Mouse (Mus musculus) c-Kit-positive CD71-positive TER-119-negative erythroid progenitor cells, embryonic 14.5 days (primary cell): ENCODE results near the gene Trub1.

Experiments
- DNase-seq: peaks from one replicate; pipeline ENCODE4 v3.0.0-alpha.2; 2013; ENCODE audit warnings: low read depth

Trub1 gene

DNA sequence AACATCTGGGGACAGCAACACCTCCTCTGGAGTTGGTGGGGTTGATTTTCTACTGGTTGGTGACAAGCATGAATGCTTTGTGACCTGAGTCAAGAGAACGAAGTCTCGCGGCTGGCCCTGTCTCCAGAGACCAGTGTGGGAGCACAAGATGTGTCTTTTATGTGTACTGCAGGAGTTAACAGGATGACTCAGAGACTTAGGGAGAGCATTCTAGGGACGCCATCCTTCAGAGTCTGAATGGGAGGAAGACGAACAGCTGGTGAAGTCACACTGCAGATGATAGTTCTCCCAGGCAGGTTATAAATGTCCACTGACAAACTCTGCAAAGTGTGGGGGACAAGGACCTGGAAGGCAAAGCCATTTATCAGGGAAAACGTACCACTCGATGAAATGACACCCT lies 11.2 kb upstream of the Trub1 start:
- no peak for DNase-seq

- no peak for DNase-seq
Observed at GRCm38 (mm10) chr19:57442936-57443657, 9.6 kb upstream of the Trub1 start.

DNA sequence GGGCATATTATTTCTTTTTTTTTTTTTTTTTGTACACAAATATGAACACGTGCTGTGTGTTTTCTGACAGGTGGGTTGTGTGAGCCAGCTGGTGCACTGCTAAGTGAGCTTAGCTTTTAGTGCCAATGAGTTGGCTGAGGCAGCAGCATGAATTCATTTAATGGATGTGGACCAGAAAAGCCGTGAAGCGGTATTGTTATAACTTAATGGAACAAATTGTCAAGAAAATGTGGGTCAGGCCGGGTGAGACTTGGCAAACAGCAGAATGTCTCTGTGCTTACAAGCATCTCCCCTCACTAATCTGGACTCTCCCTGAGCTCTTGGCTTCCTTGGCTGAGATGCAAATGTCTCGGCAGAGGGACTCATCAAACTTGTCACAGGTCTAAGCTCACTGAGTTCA lies 7.7 kb upstream of the Trub1 start:
- DNase-seq = no peak

GRCm38 (mm10) chr19:57450849-57451248 lies 1.9 kb upstream of the Trub1 start:
- no peak for DNase-seq

GRCm38 (mm10) chr19:57451762-57452161 lies 950 bp upstream of the Trub1 start:
- DNase-seq = no peak

DNA sequence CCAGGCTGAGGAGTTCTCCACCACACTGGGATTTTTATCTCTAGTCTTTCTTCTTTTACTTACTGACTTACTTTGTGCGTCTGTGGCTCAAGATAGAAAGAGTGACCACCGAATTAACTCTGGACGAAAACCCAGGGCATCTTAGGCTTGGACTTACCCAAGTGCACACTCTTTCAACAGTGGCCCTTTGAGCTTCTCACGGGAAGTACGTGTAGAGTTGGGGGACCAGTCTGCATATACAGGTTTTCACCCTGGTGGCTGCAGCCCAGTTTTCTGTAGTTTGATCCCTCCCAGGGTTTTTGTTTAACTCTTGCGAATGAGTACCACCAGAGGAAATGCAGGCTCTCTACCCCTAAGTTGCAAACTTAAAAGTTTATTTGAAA lies 497 bp downstream of the Trub1 start:
- DNase-seq = no peak

- no peak for DNase-seq
Observed at GRCm38 (mm10) chr19:57455286-57455960, 2.7 kb downstream of the Trub1 start.

DNA sequence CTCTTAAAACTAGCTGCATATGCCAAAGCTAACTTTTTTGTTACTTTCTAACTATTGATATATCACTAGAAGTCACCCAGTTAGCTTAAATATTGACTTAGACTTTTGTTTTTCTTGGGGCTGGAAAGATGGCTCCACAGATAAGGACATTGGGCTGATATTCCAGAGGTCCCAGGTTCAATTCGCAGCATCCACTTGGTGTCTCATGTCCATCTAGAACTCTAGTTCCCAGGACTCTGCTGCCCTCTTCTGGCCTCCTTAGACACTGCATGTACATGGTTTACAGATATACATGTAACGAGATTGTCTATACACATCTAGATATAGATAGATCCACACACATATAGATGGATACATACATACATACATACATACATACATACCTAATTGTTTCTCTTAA lies 4.4 kb downstream of the Trub1 start:
- peak; percentile 46 for DNase-seq

GRCm38 (mm10) chr19:57463741-57464140 lies 11.0 kb downstream of the Trub1 start:
- no peak for DNase-seq

- no peak for DNase-seq
Observed at GRCm38 (mm10) chr19:57465742-57466141, 13.0 kb downstream of the Trub1 start.

DNA sequence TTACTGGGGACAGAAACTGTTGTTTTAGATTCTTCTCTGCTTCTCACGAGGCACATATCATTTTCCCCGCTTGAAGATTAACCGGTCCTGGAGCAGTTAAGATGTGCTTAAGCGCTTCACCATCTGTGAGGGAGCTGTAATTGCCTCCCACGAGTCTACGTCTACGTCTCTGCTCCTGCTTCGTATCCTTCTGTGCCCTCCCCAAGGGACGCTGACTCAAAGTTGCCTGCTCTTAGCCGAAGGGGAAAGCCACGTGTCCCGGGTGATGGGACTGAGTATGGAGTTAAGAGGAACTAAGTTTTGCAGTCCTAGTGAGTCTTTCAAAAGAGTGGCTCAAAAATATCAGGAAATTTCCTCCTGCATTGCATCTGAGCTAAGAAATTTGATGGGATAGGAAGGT lies 18.3 kb downstream of the Trub1 start:
- no peak for DNase-seq

GRCm38 (mm10) chr19:57472169-57472568 lies 19.5 kb downstream of the Trub1 start:
- DNase-seq = no peak

DNA sequence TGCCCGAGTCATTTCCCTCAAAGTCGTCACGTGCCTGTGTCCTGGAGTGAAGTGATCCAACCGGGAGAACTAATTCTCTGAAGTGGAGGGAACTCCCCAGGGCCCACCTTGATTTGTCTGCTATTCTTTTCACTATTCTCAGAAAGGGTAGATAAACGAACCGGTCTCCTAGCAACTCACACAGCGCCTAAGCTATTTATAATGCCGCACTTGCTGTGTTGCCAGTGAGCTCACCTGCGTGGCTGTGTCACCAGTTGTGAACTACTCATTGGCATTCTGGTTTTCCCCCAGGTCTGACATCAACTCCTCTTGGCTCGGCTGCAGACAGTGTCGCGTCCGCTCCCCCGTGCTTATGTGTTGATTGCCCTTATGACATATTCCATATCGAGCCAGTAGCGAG lies 20.6 kb downstream of the Trub1 start:
- DNase-seq = no peak

DNA sequence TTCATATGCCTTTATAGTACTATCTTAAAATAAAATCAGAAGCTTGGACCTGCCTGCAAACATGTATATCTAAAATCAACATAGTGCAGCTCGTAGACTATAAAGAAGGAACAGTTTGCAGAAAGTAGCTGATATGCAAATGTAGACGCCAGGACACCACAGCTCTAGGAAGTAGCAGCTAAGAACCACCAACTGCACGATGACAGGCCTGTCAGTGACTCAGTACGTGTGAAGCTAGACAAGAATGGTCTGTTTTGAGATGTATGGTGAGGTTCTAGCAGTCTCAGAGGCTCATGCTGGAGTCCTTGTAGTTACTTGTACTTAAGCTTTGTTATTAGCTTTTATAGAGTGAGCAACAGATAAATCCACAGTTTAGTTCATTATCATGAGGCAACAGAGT lies 22.6 kb downstream of the Trub1 start:
- DNase-seq = no peak

GRCm38 (mm10) chr19:57477310-57477709 lies 24.6 kb downstream of the Trub1 start:
- DNase-seq = no peak

GRCm38 (mm10) chr19:57478056-57478455 lies 25.3 kb downstream of the Trub1 start:
- no peak for DNase-seq

- DNase-seq = no peak
Observed at GRCm38 (mm10) chr19:57479886-57480655, 27.4 kb downstream of the Trub1 start.

- DNase-seq = no peak
Observed at GRCm38 (mm10) chr19:57481743-57482259, 29.1 kb downstream of the Trub1 start.

DNA sequence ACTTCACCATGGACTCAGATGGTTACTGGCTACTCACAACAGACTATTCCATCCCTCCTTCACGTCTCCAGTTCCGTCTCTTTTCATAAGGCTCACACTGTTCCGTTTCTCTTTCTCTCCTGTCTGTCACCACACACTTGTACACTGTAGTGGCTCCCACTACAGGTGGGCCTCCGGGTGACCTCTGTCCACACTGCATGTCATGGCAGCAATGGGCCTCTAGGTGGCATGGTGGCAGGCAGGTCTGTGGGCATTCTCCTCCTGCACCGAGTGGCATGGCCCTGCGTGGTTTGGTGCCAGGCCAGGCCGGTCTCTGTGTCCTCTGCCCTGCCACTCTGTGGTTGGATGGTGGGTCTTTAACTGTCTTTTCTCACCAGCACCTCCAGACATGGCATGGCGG lies 30.1 kb downstream of the Trub1 start:
- no peak for DNase-seq

- no peak for DNase-seq
Observed at GRCm38 (mm10) chr19:57487051-57487658, 34.4 kb downstream of the Trub1 start.

GRCm38 (mm10) chr19:57489527-57489926 lies 36.8 kb downstream of the Trub1 start:
- no peak for DNase-seq

DNA sequence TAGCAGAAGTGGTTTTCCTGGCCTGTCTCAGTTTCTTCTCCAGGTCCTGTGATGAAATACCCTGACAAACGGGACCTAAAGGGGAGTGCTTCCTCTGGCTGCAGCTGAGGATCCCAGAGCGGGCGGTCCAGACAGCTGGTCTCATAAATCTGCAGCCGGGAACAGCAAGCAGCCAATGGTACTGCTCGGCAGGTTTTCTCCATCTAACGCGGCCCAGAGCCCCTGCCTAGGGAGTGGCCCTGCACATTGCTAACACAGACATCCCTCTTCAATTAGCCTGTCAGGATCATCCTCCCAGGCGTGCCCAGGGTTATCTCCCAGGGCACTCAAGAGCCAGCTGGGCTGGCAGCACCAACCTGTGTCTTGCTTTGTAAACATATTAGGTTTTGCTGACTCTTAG lies 38.3 kb downstream of the Trub1 start:
- no peak for DNase-seq
